Mouse (Mus musculus) midbrain, embryonic 11.5 days (tissue): ENCODE measurements around the gene Ckap5. TPM values are rescaled to one million over a fixed set of nuclear protein-coding genes. Genes with fewer than 3 reads are reported as not detected.
A peak's percentile ranks its signal among the peaks of the same experiment; 100 is the strongest.

Experiments used
- ATAC-seq: fragments of 200-750 bp; cut with Nextera tagmentation; 2 replicates; pipeline ENCODE4 v1.8.0; 2017; ENCODE audit warnings: moderate TSS enrichment, moderate library complexity; ENCODE audit not compliant: low FRiP score
- DNase-seq: peaks from one replicate; pipeline ENCODE4 v3.0.0; 2015; ENCODE audit warnings: low spot score; ENCODE audit errors: missing footprints
- H3K27ac ChIP-seq: fragments of 300-500 bp; sonication (generic); 2 replicates; pipeline ENCODE4 v1.5.1; 2014; ENCODE audit warnings: low read depth, low read length
- H3K27me3 ChIP-seq: fragments of 300-500 bp; sonication (generic); 2 replicates; pipeline ENCODE4 v1.6.1; 2014; ENCODE audit warnings: mild to moderate bottlenecking, low read length, moderate library complexity, mixed read lengths; ENCODE audit not compliant: control insufficient read depth, insufficient read depth
- H3K36me3 ChIP-seq: fragments of 300-500 bp; sonication (generic); 2 replicates; pipeline ENCODE4 v1.6.1; 2014; ENCODE audit warnings: mild to moderate bottlenecking, low read length, moderate library complexity, mixed read lengths; ENCODE audit not compliant: control insufficient read depth, insufficient read depth
- H3K4me1 ChIP-seq: fragments of 300-500 bp; sonication (generic); 2 replicates; pipeline ENCODE4 v1.6.1; 2014; ENCODE audit warnings: low read length; ENCODE audit not compliant: control insufficient read depth, insufficient read depth
- H3K4me2 ChIP-seq: fragments of 300-500 bp; sonication (generic); 2 replicates; pipeline ENCODE4 v1.6.1; 2014; ENCODE audit warnings: mild to moderate bottlenecking, moderate library complexity
- H3K4me3 ChIP-seq: fragments of 300-500 bp; sonication (generic); 2 replicates; pipeline ENCODE4 v1.5.1; 2014; ENCODE audit warnings: low read depth, low read length
- H3K9ac ChIP-seq: fragments of 300-500 bp; sonication (generic); 2 replicates; pipeline ENCODE4 v1.6.1; 2014; ENCODE audit warnings: low read length
- H3K9me3 ChIP-seq: fragments of 300-500 bp; sonication (generic); 2 replicates; pipeline ENCODE4 v1.6.1; 2016; ENCODE audit warnings: low read length; ENCODE audit not compliant: control insufficient read depth
- WGBS: fragments of 180-500 bp; shearing (Covaris S2); extraction: QIAGEN DNeasy Blood & Tissue Kit; methylation state at CpG from one replicate; pipeline ENCODE4 v1.1.7; 2014; 5-methylcytosine and 5-hydroxymethylcytosine counted together
- polyA plus RNA-seq: library from polyadenylated mRNA; unstranded; fragments of >200 nt; fragmentation: Nextera tagmentation; extraction: Ambion mirVana; gene quantifications from 2 replicates; pipeline ENCODE4 v1.2.1, GENCODE M21; 2014

Gene Ckap5
- polyA plus RNA-seq, 1 experiment from 2014 or later: 147 TPM

- H3K4me1 ChIP-seq: no peaks in the 10 kb centered on the region
- H3K36me3 ChIP-seq: no peaks in the 10 kb centered on the region
- WGBS: 81% methylated on average over 12 of the region's 12 CpGs
- no peaks in the 10 kb centered on the region for H3K27me3 ChIP-seq
- H3K27ac ChIP-seq: no peak overlapping the region
- H3K9me3 ChIP-seq: no peaks in the 10 kb centered on the region
- DNase-seq: peak; percentile 39
- no peak overlapping the region for H3K9ac ChIP-seq
- no peak overlapping the region for H3K4me3 ChIP-seq
- no peak for ATAC-seq
- no peak overlapping the region for H3K4me2 ChIP-seq
Observed at GRCm38 (mm10) chr2:91633334-91633977, 106.9 kb downstream of the Ckap5 start.

GRCm38 (mm10) chr2:91634841-91635240 is 108.3 kb downstream of the Ckap5 start:
- Histone ChIP-seq H3K4me3 (no peak overlapping the region), H3K36me3 (no peaks in the 10 kb centered on the region), H3K4me1 (no peaks in the 10 kb centered on the region), H3K27ac (no peak overlapping the region), H3K27me3 (no peaks in the 10 kb centered on the region), H3K9me3 (no peaks in the 10 kb centered on the region), H3K9ac (no peak overlapping the region), H3K4me2 (no peak overlapping the region)
- no peak for DNase-seq
- 87% methylated on average over 9 of the region's 9 CpGs for WGBS
- ATAC-seq: no peak

- Histone ChIP-seq H3K36me3 (no peaks in the 10 kb centered on the region), H3K27ac (no peak overlapping the region), H3K4me3 (no peak overlapping the region), H3K27me3 (no peaks in the 10 kb centered on the region), H3K9ac (no peak overlapping the region), H3K4me2 (no peak overlapping the region), H3K4me1 (no peaks in the 10 kb centered on the region), H3K9me3 (no peaks in the 10 kb centered on the region)
- WGBS: 87% methylated on average over 11 of the region's 11 CpGs
- DNase-seq: peak; percentile 67
- no peak for ATAC-seq
Observed at GRCm38 (mm10) chr2:91635486-91635885, 108.9 kb downstream of the Ckap5 start.

- H3K27me3 ChIP-seq: no peaks in the 10 kb centered on the region
- no peak within 1 kb of the TSS for H3K4me3 ChIP-seq
- ATAC-seq (no peak), DNase-seq (peak; percentile 4)
- no peak within 1 kb of the TSS for H3K4me2 ChIP-seq
- no peaks in the 10 kb centered on the region for H3K36me3 ChIP-seq
- no peak within 1 kb of the TSS for H3K27ac ChIP-seq
- no peaks in the 10 kb centered on the region for H3K9me3 ChIP-seq
- no peaks in the 10 kb centered on the region for H3K4me1 ChIP-seq
- whole genome bisulfite sequencing: 91% methylated on average over 8 of the region's 8 CpGs
- H3K9ac ChIP-seq: no peak within 1 kb of the TSS
Observed at GRCm38 (mm10) chr2:91636229-91636628, 109.7 kb downstream of the Ckap5 start, which contains the start of gene F2. F2 (minus strand) TSS chr2:91636414.

- Histone ChIP-seq H3K27me3 (no peaks in the 10 kb centered on the region), H3K9ac (no peak overlapping the region), H3K36me3 (no peaks in the 10 kb centered on the region), H3K4me1 (no peaks in the 10 kb centered on the region), H3K4me3 (no peak overlapping the region), H3K27ac (no peak overlapping the region), H3K9me3 (no peaks in the 10 kb centered on the region), H3K4me2 (no peak overlapping the region)
- DNase-seq: peak; percentile 77
- WGBS: 82% methylated on average over 5 of the region's 5 CpGs
- no peak for ATAC-seq
Observed at GRCm38 (mm10) chr2:91636727-91637338, 110.3 kb downstream of the Ckap5 start.

- Histone ChIP-seq H3K9me3 (no peaks in the 10 kb centered on the region), H3K4me3 (no peak overlapping the region), H3K9ac (no peak overlapping the region), H3K27ac (no peak overlapping the region), H3K4me2 (no peak overlapping the region), H3K27me3 (no peaks in the 10 kb centered on the region), H3K4me1 (no peaks in the 10 kb centered on the region), H3K36me3 (no peaks in the 10 kb centered on the region)
- ATAC-seq (no peak), DNase-seq (peak; percentile 19)
- WGBS: 82% methylated on average over 6 of the region's 6 CpGs
Observed at GRCm38 (mm10) chr2:91638931-91639330, 112.4 kb downstream of the Ckap5 start.

GRCm38 (mm10) chr2:91642825-91643415 is 116.4 kb downstream of the Ckap5 start:
- no peak overlapping the region for H3K9ac ChIP-seq
- ATAC-seq (no peak), DNase-seq (peak; percentile 78)
- no peaks in the 10 kb centered on the region for H3K27me3 ChIP-seq
- 90% methylated on average over 2 of the region's 2 CpGs for WGBS
- H3K9me3 ChIP-seq: no peaks in the 10 kb centered on the region
- H3K4me2 ChIP-seq: no peak overlapping the region
- H3K27ac ChIP-seq: no peak overlapping the region
- H3K36me3 ChIP-seq: peaks cover 30% of the 10 kb centered on the region; the same call in 1 of the 2 replicates
- no peaks in the 10 kb centered on the region for H3K4me1 ChIP-seq
- H3K4me3 ChIP-seq: no peak overlapping the region

- Histone ChIP-seq H3K36me3 (peaks cover 31% of the 10 kb centered on the region; the same call in 1 of the 2 replicates), H3K4me3 (no peak overlapping the region), H3K9me3 (no peaks in the 10 kb centered on the region), H3K27me3 (no peaks in the 10 kb centered on the region), H3K4me1 (peaks cover 6% of the 10 kb centered on the region), H3K27ac (no peak overlapping the region), H3K9ac (no peak overlapping the region), H3K4me2 (no peak overlapping the region)
- WGBS: 95% methylated on average over 11 of the region's 11 CpGs
- DNase-seq (no peak), ATAC-seq (no peak)
Observed at GRCm38 (mm10) chr2:91644021-91644420, 117.5 kb downstream of the Ckap5 start.

- no peak overlapping the region for H3K4me3 ChIP-seq
- H3K9ac ChIP-seq: no peak overlapping the region
- H3K36me3 ChIP-seq: peaks cover 31% of the 10 kb centered on the region; the same call in 1 of the 2 replicates
- ATAC-seq: no peak
- no peaks in the 10 kb centered on the region for H3K27me3 ChIP-seq
- no peak overlapping the region for H3K27ac ChIP-seq
- H3K4me2 ChIP-seq: no peak overlapping the region
- WGBS: 97% methylated on average over 15 of the region's 15 CpGs
- DNase-seq: peak; percentile 49
- no peaks in the 10 kb centered on the region for H3K9me3 ChIP-seq
- peaks cover 7% of the 10 kb centered on the region for H3K4me1 ChIP-seq
Observed at GRCm38 (mm10) chr2:91645354-91645753, 118.8 kb downstream of the Ckap5 start.
